Mouse (Mus musculus): ENCODE measurements around the gene Adgrb2.

Gene Adgrb2

GRCm38 (mm10) chr4:129984421-129985061, at the start of gene Adgrb2:
Gene Adgrb2 (plus strand): TSS chr4:129984870.
- no peak for DNase-seq (ENCODE audit: low read depth, low spot score)

GRCm38 (mm10) chr4:129951359-129951821, 33.3 kb upstream of the Adgrb2 start:
- no peak for DNase-seq (ENCODE audit: low read depth, low spot score)

- no peak for DNase-seq (ENCODE audit: low read depth, low spot score)
These were observed 32.3 kb upstream of the Adgrb2 start for GRCm38 (mm10) chr4:129952241-129952810.

- DNase-seq (ENCODE audit: low read depth, low spot score): no peak
These were observed 30.1 kb upstream of the Adgrb2 start for GRCm38 (mm10) chr4:129954527-129954926.

- DNase-seq (ENCODE audit: low read depth, low spot score): peak; percentile 89
These were observed 24.3 kb upstream of the Adgrb2 start for GRCm38 (mm10) chr4:129960180-129960944.

- peak; percentile 83 for DNase-seq (ENCODE audit: low read depth, low spot score)
These were observed 19.4 kb upstream of the Adgrb2 start for GRCm38 (mm10) chr4:129965294-129965693.

GRCm38 (mm10) chr4:129966201-129966600, 18.5 kb upstream of the Adgrb2 start:
- peak; percentile 87 for DNase-seq (ENCODE audit: low read depth, low spot score)

- no peak for DNase-seq (ENCODE audit: low read depth, low spot score)
These were observed 17.4 kb upstream of the Adgrb2 start for GRCm38 (mm10) chr4:129967024-129968014.

GRCm38 (mm10) chr4:129970168-129970567, 14.5 kb upstream of the Adgrb2 start:
- DNase-seq (ENCODE audit: low read depth, low spot score): peak; percentile 83

GRCm38 (mm10) chr4:129970861-129971260, 13.8 kb upstream of the Adgrb2 start:
- no peak for DNase-seq (ENCODE audit: low read depth, low spot score)

- no peak for DNase-seq (ENCODE audit: low read depth, low spot score)
These were observed 12.7 kb upstream of the Adgrb2 start for GRCm38 (mm10) chr4:129971989-129972388.

GRCm38 (mm10) chr4:129974285-129974684, 10.4 kb upstream of the Adgrb2 start:
- no peak for DNase-seq (ENCODE audit: low read depth, low spot score)

- peak; percentile 76 for DNase-seq (ENCODE audit: low read depth, low spot score)
These were observed 7.4 kb upstream of the Adgrb2 start for GRCm38 (mm10) chr4:129977256-129977655.

- no peak for DNase-seq (ENCODE audit: low read depth, low spot score)
These were observed 6.4 kb upstream of the Adgrb2 start for GRCm38 (mm10) chr4:129978227-129978626.

GRCm38 (mm10) chr4:129978930-129979329, 5.7 kb upstream of the Adgrb2 start:
- no peak for DNase-seq (ENCODE audit: low read depth, low spot score)

GRCm38 (mm10) chr4:129981657-129982056, 3.0 kb upstream of the Adgrb2 start:
- DNase-seq (ENCODE audit: low read depth, low spot score): no peak

GRCm38 (mm10) chr4:129983046-129983445, 1.6 kb upstream of the Adgrb2 start:
- DNase-seq (ENCODE audit: low read depth, low spot score): no peak

GRCm38 (mm10) chr4:129983764-129984420, 778 bp upstream of the Adgrb2 start:
- DNase-seq (ENCODE audit: low read depth, low spot score): peak; percentile 77

GRCm38 (mm10) chr4:129985161-129985670, 546 bp downstream of the Adgrb2 start:
- DNase-seq (ENCODE audit: low read depth, low spot score): no peak

- DNase-seq (ENCODE audit: low read depth, low spot score): peak; percentile 46
These were observed 1.2 kb downstream of the Adgrb2 start for GRCm38 (mm10) chr4:129985671-129986441.
